Mouse (Mus musculus) hindbrain, embryonic 16.5 days (tissue): Measurements from ENCODE around the gene Ctnnbip1. TPM values are rescaled to one million over a fixed set of nuclear protein-coding genes. Genes with fewer than 3 reads are reported as not detected.

Source experiments
- ATAC-seq: fragments of 200-750 bp; cut with Nextera tagmentation; 2 replicates; pipeline ENCODE4 v1.8.0; 2017; ENCODE audit warnings: moderate TSS enrichment, moderate library complexity
- H3K27ac ChIP-seq: fragments of 300-500 bp; sonication (generic); 2 replicates; pipeline ENCODE4 v1.5.1; 2014; ENCODE audit warnings: low read depth, mild to moderate bottlenecking, control low read depth, low read length, moderate library complexity
- H3K27me3 ChIP-seq: fragments of 300-500 bp; sonication (generic); replicated peaks from 2 replicates; pipeline ENCODE4 v1.6.1; 2014; ENCODE audit warnings: low read length; ENCODE audit not compliant: control insufficient read depth, insufficient read depth
- H3K36me3 ChIP-seq: fragments of 300-500 bp; sonication (generic); 2 replicates; pipeline ENCODE4 v1.6.1; 2014; ENCODE audit warnings: mild to moderate bottlenecking, low read length, moderate library complexity, mixed read lengths; ENCODE audit not compliant: control insufficient read depth, insufficient read depth
- H3K4me1 ChIP-seq: fragments of 300-500 bp; sonication (generic); 2 replicates; pipeline ENCODE4 v1.6.1; 2014; ENCODE audit warnings: low read depth, low read length; ENCODE audit not compliant: control insufficient read depth, insufficient read depth
- H3K4me2 ChIP-seq: fragments of 300-500 bp; sonication (generic); 2 replicates; pipeline ENCODE4 v1.6.1; 2014; ENCODE audit warnings: mild to moderate bottlenecking, low read length, control low read depth, moderate library complexity
- H3K4me3 ChIP-seq: fragments of 300-500 bp; sonication (generic); 2 replicates; pipeline ENCODE4 v1.5.1; 2014; ENCODE audit warnings: mild to moderate bottlenecking, low read length, control low read depth, moderate library complexity
- H3K9ac ChIP-seq: fragments of 300-500 bp; sonication (generic); 2 replicates; pipeline ENCODE4 v1.6.1; 2014; ENCODE audit warnings: low read depth, mild to moderate bottlenecking, control low read depth, low read length, moderate library complexity
- H3K9me3 ChIP-seq: fragments of 300-500 bp; sonication (generic); 2 replicates; pipeline ENCODE4 v1.6.1; 2014; ENCODE audit warnings: mild to moderate bottlenecking, low read length, moderate library complexity; ENCODE audit not compliant: control insufficient read depth
- WGBS: fragments of 180-500 bp; shearing (Covaris S2); extraction: QIAGEN DNeasy Blood & Tissue Kit; methylation state at CpG from one replicate; pipeline ENCODE4 v1.1.7; 2014; 5-methylcytosine and 5-hydroxymethylcytosine counted together
- polyA plus RNA-seq: library from polyadenylated mRNA; unstranded; fragments of >200 nt; fragmentation: Nextera tagmentation; extraction: Ambion mirVana; gene quantifications from 2 replicates; pipeline ENCODE4 v1.2.1, GENCODE M21; 2015

Gene Ctnnbip1
- polyA plus RNA-seq, 1 experiment from 2014 or later: 106 TPM

- Histone ChIP-seq H3K4me1 (peaks cover 12% of the 10 kb centered on the region), H3K9ac (no peak overlapping the region), H3K4me3 (no peak overlapping the region), H3K4me2 (no peak overlapping the region), H3K27me3 (no peaks in the 10 kb centered on the region), H3K27ac (no peak overlapping the region), H3K9me3 (no peaks in the 10 kb centered on the region), H3K36me3 (no peaks in the 10 kb centered on the region)
- ATAC-seq: no peak
- 85% methylated on average over 6 of the region's 6 CpGs for WGBS
Observed at GRCm38 (mm10) chr4:149529691-149530090, 11.7 kb downstream of the Ctnnbip1 start.

DNA sequence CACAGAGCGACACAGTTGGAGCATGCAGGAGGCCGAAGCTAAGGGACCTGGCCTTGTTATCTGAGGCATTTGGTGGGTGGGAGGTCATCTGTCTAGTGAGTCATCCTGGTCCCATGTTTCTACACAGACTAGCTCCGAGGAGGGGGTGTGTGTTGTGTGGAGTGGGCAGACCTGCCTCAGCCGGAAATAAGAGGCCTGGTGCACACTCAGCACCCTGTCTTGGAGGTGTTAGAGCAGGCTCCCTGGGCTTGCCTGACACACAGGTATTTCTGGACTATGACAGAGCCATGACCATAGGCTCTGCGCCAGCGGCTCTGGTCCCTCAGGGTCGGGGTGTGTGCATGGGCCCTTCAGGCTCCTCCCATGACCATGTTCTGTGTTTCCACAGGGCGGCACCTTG is 21.4 kb downstream of the Ctnnbip1 start:
- H3K36me3 ChIP-seq: no peaks in the 10 kb centered on the region
- H3K4me3 ChIP-seq: no peak overlapping the region
- 91% methylated on average over 8 of the region's 8 CpGs for WGBS
- no peaks in the 10 kb centered on the region for H3K27me3 ChIP-seq
- no peak overlapping the region for H3K4me2 ChIP-seq
- no peak overlapping the region for H3K9ac ChIP-seq
- no peak overlapping the region for H3K27ac ChIP-seq
- H3K4me1 ChIP-seq: no peaks in the 10 kb centered on the region
- H3K9me3 ChIP-seq: no peaks in the 10 kb centered on the region
- ATAC-seq: no peak

- H3K27ac ChIP-seq: no peak overlapping the region
- no peaks in the 10 kb centered on the region for H3K9me3 ChIP-seq
- H3K27me3 ChIP-seq: no peaks in the 10 kb centered on the region
- no peak overlapping the region for H3K4me3 ChIP-seq
- H3K9ac ChIP-seq: no peak overlapping the region
- H3K4me2 ChIP-seq: no peak overlapping the region
- no peak for ATAC-seq
- WGBS: 64% methylated on average over 5 of the region's 5 CpGs
- peaks cover 5% of the 10 kb centered on the region for H3K36me3 ChIP-seq
- H3K4me1 ChIP-seq: 0 out of 2 replicates have a peak, but pooled peaks cover 2% of the 10 kb centered on the region
Observed at GRCm38 (mm10) chr4:149541935-149542334, 23.9 kb downstream of the Ctnnbip1 start.

DNA sequence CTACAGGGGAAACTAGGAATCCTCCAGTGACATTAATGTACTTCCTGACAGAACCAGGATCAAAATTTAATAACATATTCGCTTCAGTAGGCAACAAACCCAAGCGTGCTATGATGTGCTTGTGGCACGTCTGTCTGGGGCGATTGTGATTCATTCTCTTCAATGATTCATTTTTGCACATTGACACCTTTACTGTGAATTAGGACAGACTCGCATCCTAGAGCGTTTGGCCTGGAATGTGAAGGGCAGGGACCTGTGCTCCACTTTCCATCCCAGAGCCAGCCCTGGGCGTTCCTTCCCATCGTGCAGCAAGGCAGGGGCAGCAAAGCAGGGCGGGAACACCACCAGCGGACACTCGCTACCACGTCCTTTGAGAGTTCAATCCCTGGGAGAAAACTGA is 24.4 kb downstream of the Ctnnbip1 start:
- Histone ChIP-seq H3K4me3 (no peak overlapping the region), H3K4me1 (0 out of 2 replicates have a peak, but pooled peaks cover 2% of the 10 kb centered on the region), H3K9ac (no peak overlapping the region), H3K27me3 (no peaks in the 10 kb centered on the region), H3K36me3 (peaks cover 5% of the 10 kb centered on the region), H3K4me2 (no peak overlapping the region), H3K9me3 (no peaks in the 10 kb centered on the region), H3K27ac (no peak overlapping the region)
- 76% methylated on average over 12 of the region's 12 CpGs for WGBS
- ATAC-seq: no peak

GRCm38 (mm10) chr4:149542927-149543553 is 25.0 kb downstream of the Ctnnbip1 start:
- H3K4me2 ChIP-seq: no peak overlapping the region

DNA sequence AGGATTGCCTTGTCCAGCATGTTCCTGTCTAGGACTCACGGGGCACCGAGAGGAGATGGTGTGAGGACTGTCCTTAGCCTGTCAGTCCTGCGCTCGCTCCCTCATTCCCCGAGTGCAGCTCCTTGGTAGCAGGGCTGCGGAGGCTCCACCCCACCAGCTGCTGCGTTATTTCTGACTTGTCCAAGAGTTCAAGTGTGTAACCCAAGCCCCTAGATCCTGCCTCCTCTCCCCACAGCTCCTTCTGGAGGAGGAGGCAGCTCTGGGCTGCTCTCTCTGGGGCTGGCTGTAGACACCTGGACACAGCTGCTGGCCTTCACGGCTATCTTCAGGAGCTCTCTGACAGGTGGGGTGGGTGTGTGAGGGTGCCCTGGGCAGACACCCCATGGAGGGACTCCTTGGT is 26.9 kb downstream of the Ctnnbip1 start:
- Histone ChIP-seq H3K4me3 (no peak overlapping the region), H3K9me3 (no peaks in the 10 kb centered on the region), H3K27ac (no peak overlapping the region), H3K27me3 (no peaks in the 10 kb centered on the region), H3K4me2 (no peak overlapping the region), H3K36me3 (peaks cover 5% of the 10 kb centered on the region), H3K9ac (no peak overlapping the region), H3K4me1 (0 out of 2 replicates have a peak, but pooled peaks cover 2% of the 10 kb centered on the region)
- 78% methylated on average over 8 of the region's 8 CpGs for WGBS
- ATAC-seq: no peak

More at GRCm38 (mm10) chr4:149542927-149543553, 25.0 kb downstream of the Ctnnbip1 start:
- Histone ChIP-seq H3K27ac (no peak overlapping the region), H3K36me3 (peaks cover 5% of the 10 kb centered on the region), H3K9me3 (no peaks in the 10 kb centered on the region), H3K9ac (no peak overlapping the region), H3K4me3 (no peak overlapping the region), H3K4me1 (0 out of 2 replicates have a peak, but pooled peaks cover 2% of the 10 kb centered on the region), H3K27me3 (no peaks in the 10 kb centered on the region)
- 36% methylated on average over 10 of the region's 10 CpGs for WGBS
- peak; percentile 43; the same call in 1 of the 2 replicates for ATAC-seq

- Histone ChIP-seq H3K9ac (no peak overlapping the region), H3K36me3 (peaks cover 5% of the 10 kb centered on the region), H3K27ac (no peak overlapping the region), H3K4me3 (no peak overlapping the region), H3K27me3 (no peaks in the 10 kb centered on the region), H3K9me3 (no peaks in the 10 kb centered on the region), H3K4me2 (no peak overlapping the region), H3K4me1 (0 out of 2 replicates have a peak, but pooled peaks cover 2% of the 10 kb centered on the region)
- ATAC-seq: no peak
- 87% methylated on average over 9 of the region's 9 CpGs for WGBS
Observed at GRCm38 (mm10) chr4:149546797-149547444, 28.9 kb downstream of the Ctnnbip1 start.

- Histone ChIP-seq H3K9ac (no peak overlapping the region), H3K27ac (no peak overlapping the region), H3K36me3 (peaks cover 5% of the 10 kb centered on the region), H3K4me3 (no peak overlapping the region), H3K4me1 (0 out of 2 replicates have a peak, but pooled peaks cover 2% of the 10 kb centered on the region), H3K4me2 (no peak overlapping the region), H3K27me3 (no peaks in the 10 kb centered on the region), H3K9me3 (no peaks in the 10 kb centered on the region)
- 84% methylated on average over 6 of the region's 6 CpGs for WGBS
- no peak for ATAC-seq
Observed at GRCm38 (mm10) chr4:149547523-149547922, 29.5 kb downstream of the Ctnnbip1 start.

- ATAC-seq: peak; percentile 87
- no peaks in the 10 kb centered on the region for H3K9me3 ChIP-seq
- 0 out of 2 replicates have a peak, but pooled peaks cover 2% of the 10 kb centered on the region for H3K4me1 ChIP-seq
- no peaks in the 10 kb centered on the region for H3K27me3 ChIP-seq
- H3K4me2 ChIP-seq: no peak overlapping the region
- H3K36me3 ChIP-seq: peaks cover 5% of the 10 kb centered on the region
- H3K9ac ChIP-seq: no peak overlapping the region
- H3K27ac ChIP-seq: no peak overlapping the region
- H3K4me3 ChIP-seq: no peak overlapping the region
- WGBS: 71% methylated on average over 9 of the region's 9 CpGs
Observed at GRCm38 (mm10) chr4:149549221-149549925, 31.3 kb downstream of the Ctnnbip1 start.
